Mouse (Mus musculus): ENCODE data around the gene Cntn4. TPM values are rescaled to one million over a fixed set of nuclear protein-coding genes. Genes with fewer than 3 reads are reported as not detected.

The Cntn4 gene
- polyA plus RNA-seq, 1 experiment, result 0.12 TPM

DNA sequence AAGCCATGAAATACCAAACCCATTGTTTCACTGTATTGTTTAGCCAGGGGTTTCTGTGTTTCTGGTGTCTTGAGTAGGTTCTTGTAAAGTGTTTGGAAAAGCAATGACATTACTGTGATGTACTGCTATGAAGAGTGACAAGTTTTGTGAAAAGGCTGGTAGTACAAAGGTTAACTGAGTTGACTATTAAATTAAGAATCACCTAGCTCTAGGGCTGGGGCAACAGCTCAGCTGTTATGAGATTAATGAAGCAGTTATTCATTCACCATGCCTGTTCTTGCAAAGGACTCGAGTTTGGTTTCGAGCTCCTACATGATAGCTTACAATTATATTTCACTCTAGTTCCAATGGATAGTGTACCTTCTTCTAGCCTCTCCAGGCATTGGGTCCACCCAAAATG lies 371.4 kb downstream of the Cntn4 start:
- H3K4me1 ChIP-seq (ENCODE audit: control insufficient read depth, insufficient read depth, low read length), result no peaks in the 10 kb centered on the region
- no peak for TF ChIP-seq POLR2A (IDR thresholded peaks at IDR 0.05; ENCODE audit: borderline replicate concordance, extremely low read depth, low read depth, low read length)
- whole genome bisulfite sequencing, result 73% methylated on average over 2 of the region's 2 CpGs
- H3K4me3 ChIP-seq (replicated peaks; ENCODE audit: extremely low read depth, low read depth, low read length), result no peak overlapping the region
- DNase-seq, result no peak

DNA sequence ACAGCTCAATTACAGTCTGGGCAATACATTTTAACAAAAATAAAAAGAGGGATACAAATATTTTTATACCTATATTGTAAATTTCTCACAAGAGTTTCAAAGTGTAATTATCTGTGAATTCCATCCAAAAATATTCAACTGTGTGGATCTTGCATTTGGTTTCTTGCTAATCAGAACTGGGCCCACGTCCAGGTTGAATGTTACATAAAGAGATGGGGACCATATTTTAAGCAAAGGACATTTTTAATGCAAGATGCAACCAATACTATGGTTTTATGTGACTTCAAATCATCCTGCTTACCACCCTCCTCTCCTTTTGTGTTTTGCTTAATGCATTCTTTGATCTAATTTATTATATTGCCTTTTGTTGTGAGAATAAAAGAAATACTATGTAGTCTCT lies 378.7 kb downstream of the Cntn4 start:
- no peak overlapping the region for H3K4me3 ChIP-seq (replicated peaks; ENCODE audit: extremely low read depth, low read depth, low read length)
- H3K4me1 ChIP-seq (ENCODE audit: control insufficient read depth, insufficient read depth, low read length), result no peaks in the 10 kb centered on the region
- DNase-seq, result no peak
- WGBS, result 62% methylated on average over 1 of the region's 1 CpGs
- TF ChIP-seq CTCF (IDR thresholded peaks at IDR 0.05; ENCODE audit: insufficient read depth, low read length) (no peak), POLR2A (IDR thresholded peaks at IDR 0.05; ENCODE audit: borderline replicate concordance, extremely low read depth, low read depth, low read length) (no peak)

DNA sequence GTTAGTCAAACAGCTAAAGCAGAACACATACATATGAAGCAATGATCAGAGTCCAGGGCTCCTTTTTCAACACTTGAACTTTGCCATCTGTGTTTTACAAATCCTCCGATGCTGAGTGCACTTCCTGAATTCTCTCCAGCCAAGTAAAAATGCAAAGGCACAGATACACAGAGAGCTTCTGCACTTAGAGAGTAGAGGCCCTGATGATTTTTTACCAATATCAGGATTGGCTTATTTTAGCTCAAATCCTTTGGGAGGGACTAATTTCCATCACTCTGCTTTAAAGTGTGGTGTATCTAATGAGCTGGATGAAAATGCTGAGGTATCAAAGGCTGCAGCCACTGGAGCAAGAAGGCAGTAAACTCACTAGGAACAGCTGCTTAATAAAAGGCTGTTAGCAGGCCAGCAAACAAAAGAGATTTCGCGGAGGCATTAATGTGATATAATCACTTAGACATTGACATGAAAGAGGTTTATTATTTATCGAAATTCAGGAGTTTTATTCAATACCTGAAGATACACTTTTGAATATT lies 400.7 kb downstream of the Cntn4 start:
- TF ChIP-seq CTCF (IDR thresholded peaks at IDR 0.05; ENCODE audit: insufficient read depth, low read length) (no peak), POLR2A (IDR thresholded peaks at IDR 0.05; ENCODE audit: borderline replicate concordance, extremely low read depth, low read depth, low read length) (no peak)
- Histone ChIP-seq H3K4me1 (ENCODE audit: control insufficient read depth, insufficient read depth, low read length) (no peaks in the 10 kb centered on the region), H3K4me3 (replicated peaks; ENCODE audit: extremely low read depth, low read depth, low read length) (no peak overlapping the region)
- DNase-seq, result no peak
- 64% methylated on average over 4 of the region's 4 CpGs for WGBS

DNA sequence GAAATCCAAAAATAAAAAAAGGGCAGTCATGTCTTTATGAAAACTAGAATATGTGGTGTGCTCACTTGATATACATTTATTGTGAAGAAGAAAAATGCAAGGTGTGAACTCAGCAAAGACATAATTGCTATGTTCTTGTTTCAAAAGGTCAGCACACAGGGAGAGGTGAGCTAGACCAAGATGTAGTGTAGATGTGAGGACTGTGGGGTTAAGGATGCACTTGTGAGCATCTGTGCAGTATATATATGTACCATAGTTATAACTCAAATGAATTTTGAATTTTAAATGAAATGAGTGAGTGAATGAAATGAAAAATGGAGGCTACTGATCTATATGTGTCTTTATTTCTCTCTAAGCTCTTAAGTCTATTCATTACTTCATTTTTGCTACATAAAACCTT lies 401.2 kb downstream of the Cntn4 start:
- Histone ChIP-seq H3K4me1 (ENCODE audit: control insufficient read depth, insufficient read depth, low read length) (no peaks in the 10 kb centered on the region), H3K4me3 (replicated peaks; ENCODE audit: extremely low read depth, low read depth, low read length) (no peak overlapping the region)
- TF ChIP-seq POLR2A (IDR thresholded peaks at IDR 0.05; ENCODE audit: borderline replicate concordance, extremely low read depth, low read depth, low read length) (no peak), CTCF (IDR thresholded peaks at IDR 0.05; ENCODE audit: insufficient read depth, low read length) (no peak)
- DNase-seq, result no peak

DNA sequence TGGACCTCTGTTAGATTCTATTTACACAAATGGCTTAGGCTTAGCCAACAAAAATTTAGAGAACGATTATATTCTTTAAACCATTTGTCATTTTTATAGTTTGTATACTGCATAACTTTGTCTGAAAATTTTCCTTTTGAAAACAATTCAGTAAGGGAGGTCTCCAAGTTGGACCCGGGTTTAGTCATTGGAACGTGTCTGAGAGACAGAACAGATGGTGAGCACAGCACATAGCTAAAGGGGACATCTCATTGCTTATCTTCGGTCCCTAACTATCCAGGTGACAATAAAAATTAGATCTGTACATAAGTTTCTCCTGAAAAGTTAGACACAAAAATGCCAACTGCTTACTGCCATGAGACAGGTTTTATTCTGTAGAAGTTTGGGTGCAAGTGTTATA lies 420.4 kb downstream of the Cntn4 start:
- no peak overlapping the region for H3K4me3 ChIP-seq (replicated peaks; ENCODE audit: extremely low read depth, low read depth, low read length)
- H3K4me1 ChIP-seq (ENCODE audit: control insufficient read depth, insufficient read depth, low read length), result no peaks in the 10 kb centered on the region
- no peak for TF ChIP-seq CTCF (IDR thresholded peaks at IDR 0.05; ENCODE audit: insufficient read depth, low read length)
- TF ChIP-seq POLR2A (IDR thresholded peaks at IDR 0.05; ENCODE audit: borderline replicate concordance, extremely low read depth, low read depth, low read length), result no peak
- DNase-seq, result no peak
- 57% methylated on average over 4 of the region's 4 CpGs for WGBS

DNA sequence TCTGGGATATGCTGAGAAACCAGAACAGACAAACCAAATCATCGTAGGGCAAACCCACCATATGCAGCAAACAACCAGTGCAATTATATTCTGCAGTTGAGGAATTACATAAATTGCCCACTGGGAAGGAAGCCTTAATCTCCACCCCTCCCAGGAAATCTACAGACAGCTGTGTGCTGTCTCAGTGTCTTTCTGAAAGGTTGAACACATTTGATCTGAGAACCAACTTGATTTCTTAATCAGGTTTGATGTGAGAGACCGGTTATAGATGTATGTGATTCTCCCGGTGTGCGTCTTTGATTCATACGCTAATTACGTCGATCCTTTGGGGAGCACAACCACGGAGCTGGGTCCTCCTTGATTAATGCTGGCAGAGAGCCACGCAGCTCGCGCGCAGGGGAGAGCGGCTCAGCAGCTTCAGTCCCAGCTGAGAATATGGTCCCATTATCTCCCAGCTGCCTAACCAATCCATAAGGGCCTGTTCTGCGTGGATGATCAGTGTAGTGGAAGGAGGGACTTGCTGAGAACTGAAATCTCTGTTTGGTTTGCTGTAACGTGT lies 441.1 kb downstream of the Cntn4 start:
- H3K4me3 ChIP-seq (replicated peaks; ENCODE audit: extremely low read depth, low read depth, low read length), result no peak overlapping the region
- TF ChIP-seq CTCF (IDR thresholded peaks at IDR 0.05; ENCODE audit: insufficient read depth, low read length) (no peak), POLR2A (IDR thresholded peaks at IDR 0.05; ENCODE audit: borderline replicate concordance, extremely low read depth, low read depth, low read length) (no peak)
- 26% methylated on average over 15 of the region's 15 CpGs for WGBS
- no peak for DNase-seq
- no peaks in the 10 kb centered on the region for H3K4me1 ChIP-seq (ENCODE audit: control insufficient read depth, insufficient read depth, low read length)

DNA sequence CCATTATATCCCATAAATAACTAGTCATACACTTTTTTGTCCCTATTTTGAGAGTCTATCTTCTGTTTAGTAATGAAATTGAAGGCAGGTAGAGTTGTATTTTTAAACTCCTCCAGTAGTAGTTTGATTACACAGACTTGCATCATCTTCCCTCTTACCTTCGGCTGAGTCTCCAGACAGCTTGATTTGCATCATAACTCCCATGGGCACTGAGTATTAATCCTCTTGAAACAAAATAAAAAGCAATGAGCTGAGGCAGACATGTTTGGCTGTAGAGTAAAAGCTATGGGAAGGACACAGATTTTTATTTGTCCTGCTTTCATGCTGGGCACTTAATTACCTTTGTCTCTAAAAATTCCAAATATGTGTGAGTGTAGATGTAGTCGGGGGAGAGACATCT lies 476.1 kb downstream of the Cntn4 start:
- 37% methylated on average over 2 of the region's 2 CpGs for WGBS
- DNase-seq, result no peak
- Histone ChIP-seq H3K4me1 (ENCODE audit: control insufficient read depth, insufficient read depth, low read length) (no peaks in the 10 kb centered on the region), H3K4me3 (replicated peaks; ENCODE audit: extremely low read depth, low read depth, low read length) (no peak overlapping the region)
- TF ChIP-seq POLR2A (IDR thresholded peaks at IDR 0.05; ENCODE audit: borderline replicate concordance, extremely low read depth, low read depth, low read length), result no peak
- TF ChIP-seq CTCF (IDR thresholded peaks at IDR 0.05; ENCODE audit: insufficient read depth, low read length), result no peak

DNA sequence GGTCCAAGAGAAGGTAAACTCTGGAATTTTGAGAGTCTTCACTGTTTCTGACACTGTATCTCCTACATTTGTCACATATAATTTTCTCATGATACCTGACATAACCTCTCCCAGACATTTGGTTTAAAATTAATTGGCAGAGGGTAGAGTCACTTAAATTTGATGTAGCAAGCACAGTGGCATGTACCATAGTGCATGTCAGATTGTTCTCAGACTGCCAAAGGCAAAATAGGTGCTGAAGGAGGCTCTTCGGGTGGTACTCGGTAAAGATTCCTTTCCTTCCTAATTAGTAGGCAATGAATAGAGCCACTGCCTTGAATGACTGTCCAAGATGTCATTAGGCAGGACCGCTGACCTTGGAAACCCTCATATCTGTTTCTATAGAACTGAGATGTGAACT lies 477.9 kb downstream of the Cntn4 start:
- no peak for TF ChIP-seq CTCF (IDR thresholded peaks at IDR 0.05; ENCODE audit: insufficient read depth, low read length)
- no peak overlapping the region for H3K4me3 ChIP-seq (replicated peaks; ENCODE audit: extremely low read depth, low read depth, low read length)
- 91% methylated on average over 3 of the region's 3 CpGs for WGBS
- H3K4me1 ChIP-seq (ENCODE audit: control insufficient read depth, insufficient read depth, low read length), result no peaks in the 10 kb centered on the region
- DNase-seq, result no peak

DNA sequence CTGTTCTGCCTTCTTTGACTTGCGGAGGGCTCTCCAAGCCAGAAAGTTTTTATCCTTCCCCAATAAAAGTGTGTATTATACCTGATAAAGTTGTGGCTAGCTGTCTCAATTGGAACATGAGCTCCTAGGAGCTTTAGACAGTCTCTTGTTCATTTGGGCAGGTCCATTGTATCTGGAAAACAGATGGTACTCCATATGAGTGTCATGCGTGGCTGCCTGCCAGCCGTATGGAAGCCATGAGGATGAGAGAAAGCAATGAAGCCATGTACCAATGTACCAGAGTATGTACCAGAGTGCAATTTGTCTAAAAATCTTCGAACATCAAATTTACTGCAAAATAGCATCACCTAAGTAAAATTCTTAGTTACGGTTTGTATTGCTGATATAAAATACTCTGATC lies 500.1 kb downstream of the Cntn4 start:
- no peaks in the 10 kb centered on the region for H3K4me1 ChIP-seq (ENCODE audit: control insufficient read depth, insufficient read depth, low read length)
- no peak for DNase-seq
- H3K4me3 ChIP-seq (replicated peaks; ENCODE audit: extremely low read depth, low read depth, low read length), result no peak overlapping the region
- TF ChIP-seq CTCF (IDR thresholded peaks at IDR 0.05; ENCODE audit: insufficient read depth, low read length), result no peak
- TF ChIP-seq POLR2A (IDR thresholded peaks at IDR 0.05; ENCODE audit: borderline replicate concordance, extremely low read depth, low read depth, low read length), result no peak
- WGBS, result 87% methylated on average over 5 of the region's 5 CpGs

DNA sequence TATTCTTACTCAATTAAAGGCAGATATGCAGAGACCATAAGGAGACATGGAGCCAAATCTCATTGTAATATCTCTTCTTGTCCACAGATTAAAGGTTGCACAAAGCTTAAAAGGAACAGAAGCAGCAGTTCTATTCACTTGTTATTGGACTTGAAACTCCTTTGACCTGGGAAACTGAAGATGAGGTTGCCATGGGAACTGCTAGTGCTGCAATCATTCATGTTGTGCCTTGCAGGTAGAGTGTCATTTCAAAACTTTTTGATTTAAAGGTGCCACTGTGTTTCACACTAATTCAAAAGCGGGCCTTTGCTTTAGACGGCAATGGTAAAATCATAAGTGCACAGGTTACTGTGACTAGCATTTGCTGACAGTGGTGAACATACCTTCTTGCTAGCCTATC lies 504.1 kb downstream of the Cntn4 start:
- 88% methylated on average over 2 of the region's 2 CpGs for WGBS
- DNase-seq, result no peak
- TF ChIP-seq POLR2A (IDR thresholded peaks at IDR 0.05; ENCODE audit: borderline replicate concordance, extremely low read depth, low read depth, low read length) (no peak), CTCF (IDR thresholded peaks at IDR 0.05; ENCODE audit: insufficient read depth, low read length) (no peak)

More for the DNA sequence above, 504.1 kb downstream of the Cntn4 start:
- no peaks in the 10 kb centered on the region for H3K4me1 ChIP-seq (ENCODE audit: control insufficient read depth, insufficient read depth, low read length)
- H3K4me3 ChIP-seq (replicated peaks; ENCODE audit: extremely low read depth, low read depth, low read length), result no peak overlapping the region
